Mouse (Mus musculus) adrenal gland, adult 2 months (tissue): ENCODE results near the gene Msh6. TPM values are rescaled to one million over a fixed set of nuclear protein-coding genes. Genes with fewer than 3 reads are reported as not detected.
"Not testable (repeated sequence)": the region's sequence is repeated elsewhere in the genome, so short reads cannot be mapped to it uniquely, and the experiment has no call there.

ENCODE experiments used
- DNase-seq: peaks from one replicate; pipeline ENCODE4 v3.0.0; 2021
- long read RNA-seq: library from polyadenylated mRNA; stranded (forward); transcript quantifications from one replicate; pipeline ENCODE4 v2.0.0, GENCODE M21; 2021
- polyA plus RNA-seq: library from polyadenylated mRNA; depleted of rRNA; stranded (reverse); fragments of >200 nt; gene quantifications from 2 replicates; pipeline ENCODE4 v1.2.3, GENCODE M21; 2012; rRNA removed
- total RNA-seq, 2 experiments: library from RNA; stranded (reverse); gene quantifications; 2 replicates each; pipeline ENCODE4 v1.2.3; 2021

Msh6 gene
- total RNA-seq, result 10 to 100 TPM; 13.1 to 13.6 TPM
- polyA plus RNA-seq, result 1.8 and 2.0 TPM in 2 replicates
- long read RNA-seq, full-length matches to known transcripts, result 8 of 10 reads
- long read RNA-seq, partial matches to known transcripts, result 1 of 10 reads
- long read RNA-seq, other reads (novel, unspliced or antisense), result 1 of 10 reads

DNA sequence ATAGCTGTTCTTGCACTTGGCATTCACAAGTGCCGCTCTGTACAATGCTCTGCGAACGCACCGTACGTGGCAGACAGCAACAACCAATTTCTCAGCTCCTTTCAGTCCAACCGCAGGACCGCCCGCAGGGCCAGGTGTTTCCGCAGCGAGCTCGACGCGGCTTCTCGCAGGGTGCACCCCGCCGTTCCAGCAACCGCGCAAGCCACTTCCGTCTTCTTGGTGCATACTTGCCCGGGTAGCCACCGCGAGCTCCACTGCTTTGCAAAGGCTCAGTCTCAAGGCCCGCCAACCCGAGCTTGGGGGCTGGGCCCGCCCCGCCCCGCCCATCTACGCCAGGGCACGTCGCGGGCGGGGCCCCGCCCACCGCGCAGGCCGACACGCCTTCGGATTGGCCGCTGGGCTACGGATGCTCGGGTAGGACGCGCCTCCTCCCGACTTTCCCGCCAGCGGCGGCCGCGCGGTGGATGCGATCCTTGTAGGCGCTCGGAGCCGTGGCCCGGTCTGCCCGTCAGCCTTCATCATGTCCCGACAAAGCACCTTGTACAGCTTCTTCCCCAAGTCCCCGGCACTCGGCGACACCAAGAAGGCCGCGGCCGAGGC, at the start of gene Msh6:
Gene Msh6, plus strand, starts transcription at position 434 of the 600 bp plus-strand sequence.
- DNase-seq, result peak; percentile 93

DNA sequence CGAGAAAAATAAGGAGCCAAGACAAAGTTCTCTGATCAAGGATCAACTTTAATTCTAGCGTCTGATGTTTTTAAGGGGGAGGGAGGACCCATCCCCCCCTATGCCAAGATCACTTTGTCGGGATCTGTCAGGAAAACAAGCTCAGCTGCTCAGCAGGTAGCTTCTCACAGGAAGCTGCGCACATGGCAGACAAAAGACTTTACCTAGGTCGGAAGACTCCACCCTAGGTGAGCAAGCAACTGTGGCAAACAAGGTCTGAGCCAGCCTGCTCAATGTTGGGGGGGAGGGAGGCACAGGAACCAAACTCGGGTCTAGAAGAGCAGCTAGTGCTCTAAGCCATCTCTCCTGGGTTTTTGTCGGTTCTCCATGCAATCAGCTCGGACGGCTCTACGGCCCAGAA, 40.5 kb upstream of the Msh6 start:
- no peak for DNase-seq

DNA sequence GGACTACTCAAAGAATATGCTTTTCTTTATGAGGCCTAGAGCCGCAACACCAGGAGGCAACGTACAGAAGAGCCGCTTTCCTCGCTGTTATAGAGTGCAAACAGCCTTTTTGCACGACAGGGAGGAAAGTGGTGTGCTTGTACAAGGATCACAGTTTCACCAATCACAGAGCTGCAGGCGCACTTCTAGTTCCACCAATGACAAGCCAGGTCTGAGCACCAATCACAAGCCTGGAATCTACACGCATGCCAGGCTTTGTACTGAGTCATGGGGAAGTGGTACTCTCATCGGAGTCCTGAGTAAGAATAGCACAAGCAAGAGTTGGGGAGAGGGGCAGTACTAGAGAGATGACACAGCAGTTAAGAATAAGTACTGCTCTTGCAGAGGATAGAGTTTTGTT, 40.1 kb upstream of the Msh6 start:
- DNase-seq, result no peak

DNA sequence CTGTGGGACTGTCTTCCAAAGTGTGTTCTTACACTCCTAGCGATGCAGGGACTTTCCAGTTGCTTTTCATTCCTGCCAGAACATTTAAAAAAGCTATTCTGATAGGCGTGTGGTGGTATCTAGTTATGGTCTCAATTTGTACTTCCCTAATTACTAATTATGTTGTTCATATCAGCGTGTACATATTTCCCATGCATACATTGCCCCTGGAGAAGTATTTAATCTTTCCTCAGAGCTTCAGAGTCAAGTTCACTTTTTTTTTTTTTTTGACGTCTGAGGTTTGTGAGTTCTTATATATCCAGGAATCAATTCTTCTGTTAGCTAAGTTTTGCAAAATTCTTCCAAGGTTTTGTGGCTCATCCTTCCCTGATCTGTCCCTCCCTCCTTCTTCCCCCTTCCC, 38.7 kb upstream of the Msh6 start:
- DNase-seq, result no peak

DNA sequence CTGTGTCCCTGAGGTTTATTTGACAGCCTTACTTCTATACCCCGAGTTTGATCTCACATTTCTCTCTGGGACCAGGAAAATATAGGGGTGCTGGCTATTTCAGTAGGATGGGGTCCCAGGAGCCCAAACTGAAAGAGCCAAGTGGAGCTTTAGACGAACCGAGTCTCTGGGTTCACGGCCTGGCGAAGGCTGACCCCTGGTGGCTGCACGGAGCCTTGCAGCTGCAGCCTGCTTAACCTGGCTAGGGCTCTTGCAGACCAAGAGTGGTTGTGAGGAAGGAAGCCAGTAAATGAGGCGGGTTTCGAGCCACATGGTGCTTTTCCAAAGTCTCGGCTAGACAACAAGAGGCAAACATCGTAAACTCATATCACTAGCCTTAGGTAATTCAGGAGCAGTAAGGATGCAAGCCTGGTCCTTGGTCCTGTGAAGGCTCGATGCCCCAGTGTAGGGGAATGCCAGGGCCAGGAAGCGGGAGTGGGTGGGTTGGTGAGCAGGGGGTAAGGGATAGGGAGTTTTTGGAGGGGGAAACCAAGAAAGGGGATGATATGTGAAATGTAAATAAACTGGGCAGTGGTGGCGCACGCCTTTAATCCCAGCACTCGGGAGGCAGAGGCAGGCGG, 25.8 kb upstream of the Msh6 start:
- peak; percentile 77 for DNase-seq

DNA sequence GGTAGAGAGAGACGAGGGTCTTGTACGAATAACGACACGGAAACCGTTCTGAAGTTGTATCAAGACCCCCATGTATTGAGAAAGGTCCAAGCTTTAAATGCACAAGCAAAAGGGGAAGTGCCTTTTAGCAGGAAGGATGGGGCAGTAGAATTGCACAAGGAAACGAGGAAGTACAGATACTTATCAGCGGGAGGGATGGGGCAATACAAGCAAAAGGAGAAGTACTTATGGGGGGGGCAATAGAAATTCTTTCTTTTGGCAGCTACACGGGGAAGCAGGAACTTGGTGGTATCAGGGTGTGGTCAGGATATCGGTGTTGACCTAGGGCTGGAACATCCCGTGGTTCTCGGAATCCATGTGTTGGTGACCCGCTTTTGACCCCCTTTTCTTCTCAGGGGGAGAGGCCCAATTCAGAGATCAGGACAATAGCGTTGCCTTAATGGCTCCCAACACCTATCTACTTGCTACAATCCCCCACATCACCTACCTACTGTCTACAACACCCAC, 20.2 kb upstream of the Msh6 start:
- DNase-seq, result not testable (repeated sequence)

DNA sequence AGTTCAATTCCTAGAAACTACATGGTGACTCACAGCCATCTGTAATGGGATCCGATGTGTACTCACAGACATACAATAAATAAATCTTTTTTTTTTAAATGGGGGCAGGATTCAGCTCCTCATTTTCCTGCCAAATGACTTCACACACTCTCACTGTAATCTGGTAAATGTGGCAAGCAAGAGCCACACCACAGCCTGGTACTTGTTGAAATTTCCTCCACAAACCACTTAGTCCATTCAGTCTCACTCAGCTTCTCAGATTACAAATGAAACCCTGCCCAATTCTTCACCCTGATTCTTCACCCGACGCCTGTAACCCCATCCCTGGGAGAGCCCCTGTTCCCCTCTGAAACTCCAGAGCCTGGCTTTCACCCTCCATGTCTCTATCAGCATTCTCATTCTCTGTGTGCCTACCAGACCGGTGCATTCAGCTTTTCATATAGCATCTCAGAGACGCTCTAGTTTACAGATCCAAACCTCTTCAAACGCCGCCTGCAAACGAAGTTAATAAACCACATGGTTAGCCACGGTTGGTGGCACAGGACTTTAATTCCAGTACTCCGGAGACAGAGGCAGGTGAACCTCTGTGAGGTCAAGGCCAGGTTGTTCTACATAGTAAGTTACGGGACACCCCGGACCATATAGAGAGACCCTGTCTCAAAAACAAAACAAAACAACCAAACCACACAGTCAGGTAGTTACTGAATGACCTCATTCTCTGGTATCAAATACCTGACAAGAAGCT, 17.6 kb upstream of the Msh6 start:
- no peak for DNase-seq

DNA sequence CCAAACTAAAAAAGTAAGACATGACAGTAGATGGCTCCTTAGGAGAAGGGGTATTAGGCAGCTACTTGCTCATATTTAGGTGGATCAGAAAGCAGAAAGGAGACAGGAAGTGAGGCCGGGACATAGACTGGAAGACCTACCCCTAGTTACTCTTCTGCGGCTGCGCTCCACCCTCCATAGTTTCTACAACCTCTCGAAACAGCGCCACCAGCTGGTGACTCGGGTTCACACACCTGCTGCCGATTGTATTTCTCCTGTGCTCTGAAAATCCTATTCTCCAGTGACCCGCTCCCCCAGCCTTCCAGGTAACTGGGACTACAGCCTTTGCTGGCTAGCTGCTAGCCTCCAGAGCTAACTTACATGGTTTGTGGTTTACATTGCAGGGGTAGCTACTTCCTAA, 16.6 kb upstream of the Msh6 start:
- no peak for DNase-seq

DNA sequence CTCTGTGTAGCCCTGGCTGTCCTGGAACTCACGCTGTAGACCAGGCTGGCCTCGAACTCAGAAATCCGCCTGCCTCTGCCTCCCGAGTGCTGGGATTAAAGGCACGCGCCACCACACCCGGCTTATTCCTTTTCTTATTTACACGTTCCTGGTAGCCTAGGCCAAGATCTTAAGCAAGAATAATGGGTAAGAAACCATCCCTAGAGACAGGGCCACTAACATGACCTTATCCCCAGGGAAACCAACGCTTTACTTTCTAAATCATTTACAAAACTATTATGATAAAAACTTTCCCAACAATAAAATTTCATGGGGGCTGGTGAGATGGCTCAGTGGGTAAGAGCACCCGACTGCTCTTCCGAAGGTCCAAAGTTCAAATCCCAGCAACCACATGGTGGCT, 15.5 kb upstream of the Msh6 start:
- not testable (repeated sequence) for DNase-seq

DNA sequence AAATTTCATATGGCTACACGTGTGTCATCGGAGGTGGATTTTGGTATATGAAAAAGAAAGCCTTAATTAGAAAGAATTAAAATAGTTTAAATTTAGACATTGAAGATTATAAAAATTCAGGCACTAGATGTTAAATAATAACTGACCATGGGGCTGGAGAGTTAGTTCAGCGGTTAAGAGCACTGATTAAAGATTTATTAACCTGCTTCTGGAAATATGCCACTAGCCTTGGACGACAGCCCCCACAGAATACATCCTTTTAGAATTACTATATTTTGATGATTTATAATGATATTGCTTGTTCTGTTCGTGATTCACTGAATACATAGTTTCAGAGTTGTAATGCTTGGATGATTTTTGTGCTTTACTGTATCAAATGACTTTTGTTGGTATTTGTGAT, 14.9 kb upstream of the Msh6 start:
- not testable (repeated sequence) for DNase-seq

DNA sequence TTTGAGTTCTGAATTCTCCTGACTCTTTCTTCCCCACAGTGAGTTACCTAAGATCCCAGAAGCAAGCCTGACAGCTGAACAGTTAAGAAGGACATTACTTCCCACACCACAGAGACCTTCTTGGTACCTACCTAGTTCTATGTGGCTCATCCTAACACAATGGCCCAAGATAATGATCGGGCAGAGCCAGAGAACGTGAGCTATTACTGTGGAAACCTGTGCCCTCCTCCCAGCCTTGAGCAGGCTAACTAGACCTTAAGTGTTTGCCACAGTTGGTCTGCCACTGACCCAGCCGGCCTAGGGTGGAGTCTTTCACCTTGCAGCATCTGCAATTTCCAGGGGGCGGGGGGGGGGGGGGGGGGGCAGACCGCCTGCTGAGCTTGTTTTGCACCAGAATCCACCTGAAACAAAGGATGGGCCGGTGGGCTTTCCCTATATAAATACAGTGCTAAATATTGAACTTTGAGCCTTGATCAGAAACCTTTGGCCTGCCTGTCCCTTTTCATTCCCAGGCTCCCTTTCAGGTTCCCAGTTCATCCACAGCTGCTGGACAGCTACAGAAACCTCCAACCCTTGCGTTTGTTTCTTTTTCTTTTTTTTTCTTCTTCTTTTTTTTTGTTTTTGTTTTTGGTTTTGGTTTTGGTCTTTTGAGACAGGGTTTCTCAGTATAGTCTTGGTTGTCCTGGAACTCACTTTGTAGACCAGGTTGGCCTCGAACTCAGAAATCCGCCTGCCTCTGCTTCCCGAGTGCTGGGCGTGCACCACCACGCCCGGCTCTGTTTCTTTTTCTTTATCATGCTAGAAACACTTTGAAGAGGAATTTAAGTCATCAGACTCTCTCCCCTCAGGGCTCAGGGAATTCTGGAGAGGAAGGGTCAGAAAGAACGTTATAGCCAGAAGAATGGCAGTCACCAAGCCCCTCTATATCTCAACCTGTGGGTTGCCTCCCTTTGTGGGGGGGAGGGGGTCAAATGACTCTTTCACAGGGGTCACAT, 11.5 kb upstream of the Msh6 start:
- DNase-seq, result no peak

DNA sequence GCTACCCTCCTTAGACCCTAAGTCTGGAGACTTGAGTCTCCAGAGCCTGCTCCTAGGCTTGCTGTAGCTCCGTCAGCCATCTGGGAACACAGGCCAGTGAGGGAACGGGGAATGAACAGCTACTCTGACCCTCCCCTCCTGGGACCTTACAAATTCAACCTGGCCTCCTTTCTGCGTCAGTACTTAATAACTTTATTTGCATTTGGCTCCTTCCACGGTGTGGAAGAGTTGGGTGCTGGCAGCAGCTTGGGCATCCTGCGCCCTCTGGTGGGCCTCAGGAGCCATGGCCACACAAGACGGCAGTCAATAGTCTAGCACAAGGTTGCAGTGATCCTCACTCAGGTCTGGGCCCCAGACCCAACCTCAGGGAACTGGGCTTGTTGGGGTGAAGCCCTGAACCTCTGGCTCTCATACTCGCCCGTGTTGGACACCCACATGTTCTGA, 6.4 kb upstream of the Msh6 start:
- DNase-seq, result not testable (repeated sequence)

DNA sequence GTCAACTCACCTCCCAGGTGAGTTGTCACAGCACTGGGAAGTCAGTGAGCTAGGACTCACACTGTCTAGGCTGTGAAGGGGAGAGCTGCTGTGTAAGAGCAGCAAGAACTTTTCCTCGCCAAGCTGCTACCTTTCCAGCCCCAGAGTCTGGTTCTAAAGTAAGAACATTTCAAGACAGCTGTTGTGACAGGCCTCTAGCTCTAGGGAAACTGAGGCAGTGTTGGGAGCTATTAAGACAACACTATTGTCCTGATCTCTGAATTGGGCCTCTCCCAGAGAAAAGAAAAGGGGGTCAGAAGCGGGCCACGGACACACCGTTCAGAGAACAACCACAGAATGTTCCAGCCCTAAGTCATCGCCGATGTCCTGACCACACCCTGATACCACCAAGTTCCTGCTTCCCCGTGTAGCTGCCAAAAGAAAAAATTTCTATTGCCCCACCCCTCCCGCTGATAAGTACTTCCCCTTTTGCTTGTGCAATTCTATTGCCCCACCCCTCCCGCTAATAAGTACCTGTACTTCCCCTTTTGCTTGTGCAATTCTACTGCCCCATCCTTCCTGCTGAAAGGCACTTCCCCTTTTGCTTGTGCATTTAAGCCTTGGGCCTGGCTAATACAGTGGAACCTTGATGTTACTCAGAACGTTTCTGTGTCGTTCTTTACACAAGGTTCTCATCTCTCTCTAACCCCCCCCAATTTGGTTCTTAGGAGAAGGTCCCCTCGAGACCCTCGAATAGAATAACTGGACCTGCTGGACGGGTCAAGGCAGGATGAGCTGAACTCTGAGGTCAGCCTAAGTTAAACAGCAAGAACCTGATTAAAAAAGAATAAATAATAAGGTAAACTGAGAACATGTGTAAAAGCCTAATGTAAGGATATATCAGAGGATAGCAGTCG, 2.9 kb upstream of the Msh6 start:
- DNase-seq, result not testable (repeated sequence)

DNA sequence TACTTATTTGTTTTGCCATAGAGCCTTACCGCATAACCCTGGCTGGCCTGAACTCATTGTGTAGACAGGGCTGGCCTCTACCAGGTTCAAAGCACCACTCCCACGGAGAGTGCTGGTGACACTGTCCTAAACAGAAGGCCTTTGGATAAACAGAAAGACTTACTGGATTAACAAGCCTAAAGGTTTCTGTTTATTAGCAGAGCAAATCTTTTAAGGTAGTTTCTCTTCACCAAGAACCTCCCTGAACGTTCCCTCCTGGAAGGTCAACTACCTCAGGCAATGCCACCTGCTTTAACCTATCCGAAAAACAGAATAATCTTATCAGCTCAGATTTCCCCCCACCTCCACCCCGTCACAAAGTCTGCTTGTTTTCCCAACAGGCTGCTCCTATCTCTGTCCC, 2.0 kb upstream of the Msh6 start:
- no peak for DNase-seq

DNA sequence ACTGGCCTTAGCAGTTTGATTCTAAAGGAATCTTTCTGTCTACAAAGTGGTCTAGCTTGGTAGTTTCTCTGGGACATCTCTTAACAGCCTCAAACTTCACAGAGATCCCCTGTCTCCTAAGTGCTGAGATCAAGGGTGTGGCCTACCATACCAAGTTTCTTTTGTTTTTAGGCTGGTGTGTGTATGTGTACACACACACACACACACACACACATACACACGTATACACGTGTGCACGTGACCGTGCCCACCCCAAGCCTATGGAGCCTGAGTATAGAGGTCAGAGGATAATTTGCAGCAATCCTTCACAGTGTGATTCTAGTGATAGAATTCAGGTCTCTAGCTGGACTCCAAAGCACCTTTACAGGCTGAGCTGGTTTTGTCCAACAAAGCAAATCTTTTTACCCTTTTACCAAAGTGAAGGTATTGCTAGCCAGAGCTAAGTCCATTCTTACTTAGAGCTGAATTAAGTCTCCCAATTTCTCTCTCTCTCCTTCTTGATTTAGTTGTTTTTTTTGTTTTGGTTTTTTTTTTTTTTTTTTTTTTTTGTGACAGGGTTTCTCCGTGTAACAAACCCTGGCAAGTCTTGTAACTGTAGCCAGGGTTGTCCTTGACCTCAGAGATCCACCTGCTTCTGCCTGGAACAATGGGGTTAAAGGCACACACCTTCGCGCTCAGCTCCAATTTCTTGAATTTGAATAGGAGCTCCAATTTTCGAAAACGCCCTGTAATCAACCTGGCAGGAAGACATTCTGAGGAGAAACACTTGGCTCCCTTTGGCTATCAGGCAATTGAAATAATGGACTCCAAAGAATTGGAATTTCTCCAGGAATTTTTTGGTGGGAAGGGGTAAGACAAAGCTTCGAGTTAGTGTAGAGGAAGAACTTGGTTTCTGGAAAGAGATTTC, 1.3 kb upstream of the Msh6 start:
- DNase-seq, result no peak

DNA sequence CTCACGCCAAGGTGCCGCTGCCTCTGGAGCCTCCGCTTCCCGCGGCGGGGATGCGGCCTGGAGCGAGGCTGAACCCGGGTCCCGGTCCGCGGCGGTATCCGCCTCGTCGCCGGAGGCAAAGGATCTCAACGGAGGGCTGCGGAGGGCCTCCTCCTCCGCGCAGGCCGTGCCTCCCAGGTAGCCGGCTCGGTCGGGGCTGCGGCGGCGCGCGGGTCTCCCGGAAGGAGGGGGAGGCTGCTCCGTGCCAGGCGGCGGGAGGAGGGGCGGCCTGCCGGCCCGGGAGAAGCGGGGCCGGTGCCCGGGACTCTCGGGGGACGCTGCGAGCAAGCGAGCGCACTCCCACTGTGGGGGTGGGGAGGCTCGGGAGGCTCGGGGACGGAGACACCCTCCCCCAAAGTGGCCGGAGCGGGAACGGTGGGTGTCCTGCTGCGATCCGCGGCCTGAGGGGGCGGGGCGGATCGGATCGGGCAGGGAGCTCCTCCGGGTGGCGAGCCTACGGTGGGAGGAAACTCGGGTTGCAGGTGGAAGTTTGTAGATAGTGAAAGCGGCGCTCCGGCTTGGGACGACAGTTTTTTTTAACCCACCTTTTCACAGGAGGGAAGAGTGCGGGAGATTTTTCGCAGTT, 479 bp downstream of the Msh6 start:
- DNase-seq, result peak; percentile 83

DNA sequence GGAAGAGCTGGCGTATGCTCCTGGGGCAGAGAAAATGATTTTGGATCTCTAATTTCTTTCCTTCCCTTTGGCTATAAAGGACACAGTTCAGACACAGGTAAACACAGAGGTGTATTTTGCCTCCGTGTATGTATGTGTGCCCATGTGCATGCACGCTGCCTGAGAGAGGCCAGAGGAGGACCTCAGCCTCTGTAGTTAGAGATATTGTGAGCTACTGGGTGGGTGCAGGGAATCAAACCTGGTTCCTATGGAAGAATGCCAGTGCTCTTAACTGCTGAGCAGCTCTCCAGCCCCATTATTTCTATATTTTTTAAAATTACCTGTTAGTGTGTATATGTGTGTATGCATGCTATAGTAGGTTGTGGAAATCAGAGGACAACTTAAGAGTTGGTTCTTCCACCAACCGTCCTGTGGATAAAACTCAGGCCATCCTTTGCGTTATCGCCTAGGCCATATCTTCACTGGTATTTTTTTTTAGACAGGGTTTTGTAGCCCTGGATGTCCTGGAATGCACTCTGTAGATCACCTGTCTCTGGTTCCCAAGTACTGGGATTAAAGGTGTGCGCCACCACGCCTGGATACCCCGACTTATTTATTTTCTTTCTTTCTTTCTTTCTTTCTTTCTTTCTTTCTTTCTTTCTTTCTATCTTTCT, 1.4 kb downstream of the Msh6 start:
- no peak for DNase-seq

DNA sequence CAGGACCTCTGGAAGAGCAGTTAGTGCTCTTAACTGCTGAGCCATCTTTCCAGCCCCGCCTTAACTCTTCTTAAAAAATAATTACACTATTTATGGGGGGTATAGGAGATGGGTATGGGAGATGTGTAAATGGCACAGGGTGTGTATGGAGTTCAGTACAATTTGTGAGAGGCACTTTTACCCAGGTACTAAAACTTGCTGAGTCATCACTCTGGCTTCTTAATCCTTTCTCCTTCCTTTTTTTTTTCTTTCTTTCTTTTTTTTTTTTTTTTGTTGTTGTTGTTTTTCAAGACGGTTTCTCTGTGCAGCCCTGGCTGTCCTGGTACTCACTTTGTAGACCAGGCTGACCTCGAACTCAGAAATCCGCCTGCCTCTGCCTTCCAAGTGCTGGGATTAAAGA, 2.1 kb downstream of the Msh6 start:
- not testable (repeated sequence) for DNase-seq
